Mouse (Mus musculus) cerebellum, adult 18-20 months (tissue): ENCODE data around the gene Gnaq.
A peak's percentile ranks its signal among the peaks of the same experiment; 100 is the strongest.

Source experiments
- DNase-seq, 2 experiments: peaks; one replicate each; pipeline ENCODE4 v3.0.0; 2021

Gene Gnaq

DNA sequence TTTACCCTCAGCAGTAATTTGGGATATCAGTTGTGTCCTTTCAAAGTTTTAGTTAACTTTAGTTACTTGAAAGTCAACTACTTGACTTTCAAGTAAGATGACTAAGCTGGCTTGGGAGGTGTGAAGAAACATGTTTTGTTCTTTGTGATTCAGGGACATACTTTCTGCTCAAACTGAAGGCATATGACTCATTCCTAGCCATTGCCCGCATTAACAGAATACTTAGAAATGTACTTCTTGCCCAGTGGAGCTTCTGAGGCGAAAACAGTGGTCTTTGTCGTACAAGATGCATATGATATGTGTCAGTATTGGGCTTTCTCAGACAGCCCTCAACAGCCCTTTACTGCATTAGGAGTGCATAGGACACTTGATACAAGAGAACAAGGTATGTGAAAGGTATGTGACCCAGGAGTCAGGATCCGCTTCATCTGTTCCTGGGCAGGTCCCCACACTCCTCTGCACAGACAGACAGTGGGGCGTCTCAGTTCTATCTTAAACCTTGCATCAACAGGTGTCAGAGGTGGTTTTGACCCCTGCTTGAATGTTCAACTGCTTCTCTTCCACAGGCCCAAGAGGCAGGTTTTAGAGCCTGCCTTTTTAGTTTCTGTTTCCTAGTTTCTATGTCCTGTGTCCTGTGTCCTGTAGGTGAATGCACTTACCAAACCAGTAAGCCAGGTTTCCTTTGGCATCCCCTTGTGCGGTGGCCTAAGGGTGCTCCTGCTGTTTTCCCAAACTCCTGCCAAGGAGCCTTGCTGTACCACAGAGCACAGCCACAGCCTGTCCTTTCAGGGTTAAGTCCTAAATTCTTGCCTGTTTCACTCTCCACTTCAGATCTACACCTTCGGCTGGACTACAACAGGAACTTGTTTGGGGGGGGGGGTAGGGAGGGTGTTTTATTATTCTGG, 72.4 kb downstream of the Gnaq start:
- DNase-seq, result no peak

- no peak for DNase-seq
These were observed 77.0 kb downstream of the Gnaq start for GRCm38 (mm10) chr19:16209616-16210015.

GRCm38 (mm10) chr19:16214946-16215345, 82.3 kb downstream of the Gnaq start:
- DNase-seq, result no peak

- DNase-seq, result no peak
These were observed 82.9 kb downstream of the Gnaq start for GRCm38 (mm10) chr19:16215430-16216016.

GRCm38 (mm10) chr19:16219978-16220377, 87.3 kb downstream of the Gnaq start:
- DNase-seq, result no peak

GRCm38 (mm10) chr19:16222526-16222925, 89.9 kb downstream of the Gnaq start:
- no peak for DNase-seq

DNA sequence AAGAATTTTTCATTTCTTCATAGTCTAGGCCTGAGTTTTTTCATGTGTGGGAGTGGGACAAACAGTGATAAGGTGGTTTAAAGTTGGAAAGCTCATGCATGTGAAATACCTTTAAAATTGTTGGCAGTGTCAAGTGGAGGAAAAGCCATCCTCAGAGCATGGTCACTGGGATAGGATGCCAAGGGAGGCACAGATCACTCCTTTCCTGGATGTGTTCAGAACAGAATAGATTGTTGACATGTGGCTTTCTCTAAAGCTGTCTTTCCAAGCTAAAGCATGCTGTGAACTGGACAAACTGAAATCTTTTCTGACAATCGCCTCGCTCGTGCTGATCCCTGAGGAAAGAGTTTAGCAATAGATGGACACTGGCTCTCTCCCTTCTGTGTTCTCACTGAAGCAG, 90.5 kb downstream of the Gnaq start:
- no peak for DNase-seq

GRCm38 (mm10) chr19:16224831-16225230, 92.2 kb downstream of the Gnaq start:
- no peak for DNase-seq

GRCm38 (mm10) chr19:16231584-16231983, 99.0 kb downstream of the Gnaq start:
- DNase-seq, result no peak

GRCm38 (mm10) chr19:16235594-16235993, 103.0 kb downstream of the Gnaq start:
- no peak for DNase-seq

- no peak for DNase-seq
These were observed 104.4 kb downstream of the Gnaq start for GRCm38 (mm10) chr19:16237034-16237433.

DNA sequence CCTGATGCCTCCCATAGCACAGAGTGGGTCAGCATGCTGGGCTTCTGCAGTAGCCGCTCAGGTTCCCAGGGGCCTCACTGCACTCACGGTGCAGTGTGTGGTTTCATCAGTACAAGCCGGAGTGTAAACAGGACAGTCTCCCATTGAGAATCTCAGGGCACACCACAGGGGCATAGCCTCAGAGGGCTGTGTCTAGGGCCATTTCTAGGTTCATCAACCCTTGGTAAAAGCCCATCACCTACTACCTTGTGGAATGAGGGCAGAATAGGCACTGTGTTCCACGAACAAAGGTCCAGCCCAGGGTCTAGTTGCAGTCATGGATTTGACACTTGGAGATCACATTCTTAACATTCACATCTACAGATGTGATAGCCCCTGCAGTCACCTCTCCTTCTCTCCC, 105.4 kb downstream of the Gnaq start:
- no peak for DNase-seq

- no peak for DNase-seq
These were observed 105.9 kb downstream of the Gnaq start for GRCm38 (mm10) chr19:16238512-16238911.

GRCm38 (mm10) chr19:16242708-16243107, 110.1 kb downstream of the Gnaq start:
- DNase-seq, result no peak

- DNase-seq, result no peak
These were observed 116.4 kb downstream of the Gnaq start for GRCm38 (mm10) chr19:16249025-16249424.

DNA sequence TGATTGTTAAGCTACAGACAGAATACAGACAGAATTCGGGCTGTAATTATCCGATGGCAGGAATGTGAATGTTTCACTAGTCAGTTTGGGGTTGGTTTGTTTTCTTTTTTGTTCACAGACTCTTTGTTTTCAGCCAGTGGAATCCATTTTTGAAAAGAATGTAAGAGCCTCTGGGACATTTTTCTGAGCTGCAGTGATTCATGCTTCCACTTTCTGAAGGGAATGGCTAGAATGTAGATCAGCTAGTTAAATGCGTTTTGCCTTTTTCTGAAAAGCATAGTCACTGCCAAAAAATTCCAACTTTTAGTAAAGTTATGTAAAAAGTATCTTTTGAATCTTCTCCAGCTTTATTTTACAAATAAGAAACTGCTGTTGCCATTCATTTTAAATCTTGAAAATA, 118.3 kb downstream of the Gnaq start:
- no peak for DNase-seq

GRCm38 (mm10) chr19:16251819-16252218, 119.2 kb downstream of the Gnaq start:
- DNase-seq, result no peak

DNA sequence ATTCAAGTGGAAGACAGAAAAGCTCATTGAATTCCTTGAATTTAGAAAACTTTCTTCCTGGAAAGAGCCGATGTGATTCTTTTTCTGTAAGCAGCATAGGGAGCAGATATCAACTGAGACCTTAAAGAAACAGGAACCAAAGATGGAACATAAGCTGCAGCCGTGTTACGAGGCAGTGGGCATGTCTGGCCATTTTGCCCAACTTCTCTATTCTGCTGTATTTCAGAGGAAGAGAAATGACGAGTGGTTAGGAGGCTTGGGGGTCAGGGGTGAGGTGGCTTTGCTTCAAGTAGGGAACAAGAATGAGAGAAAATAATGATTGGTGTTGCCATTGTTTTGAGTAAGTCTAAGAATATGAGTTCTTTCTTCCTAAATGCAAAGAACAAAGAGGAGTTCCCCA, 120.1 kb downstream of the Gnaq start:
- DNase-seq, result no peak

DNA sequence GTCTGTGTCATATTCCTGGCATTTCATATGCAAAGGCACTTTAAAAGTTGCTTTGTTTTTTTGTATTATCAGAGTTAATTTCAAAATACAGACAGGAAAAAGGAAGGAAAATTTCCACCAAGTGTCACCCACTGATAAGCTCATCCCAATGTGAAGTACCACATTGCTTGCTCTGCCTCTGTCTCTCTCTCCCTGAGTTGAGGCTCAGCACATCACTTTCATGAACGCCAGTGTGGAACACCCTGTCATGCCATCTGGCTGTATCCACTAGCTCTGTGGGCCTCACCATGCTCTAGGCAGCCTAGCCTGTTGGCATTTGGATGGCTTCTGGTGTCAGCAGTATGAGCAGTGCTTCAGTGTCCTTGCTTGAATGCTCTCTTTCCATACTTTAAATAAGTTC, 122.2 kb downstream of the Gnaq start:
- DNase-seq, result peak; percentile 28 to 50

DNA sequence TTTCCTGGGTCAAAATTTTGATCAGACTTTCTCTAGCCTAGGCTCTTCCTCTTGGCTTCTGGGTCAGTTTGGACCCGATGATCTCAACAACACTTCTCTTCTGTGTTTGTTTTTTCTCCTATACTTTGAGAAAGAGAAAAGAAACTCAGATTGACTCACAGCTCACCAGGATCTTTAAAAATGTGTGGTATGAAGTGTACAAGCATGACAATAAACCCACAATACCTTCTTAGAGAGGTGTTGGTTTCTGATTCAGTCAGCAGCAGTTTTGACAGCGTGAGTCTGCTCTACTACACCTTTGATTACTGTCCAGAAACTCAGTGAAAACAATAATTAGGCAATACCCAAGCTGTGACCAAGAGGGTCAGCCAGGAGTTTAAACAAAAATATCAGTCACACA, 122.7 kb downstream of the Gnaq start:
- DNase-seq, result no peak

- no peak for DNase-seq
These were observed 126.2 kb downstream of the Gnaq start for GRCm38 (mm10) chr19:16258766-16259355.

DNA sequence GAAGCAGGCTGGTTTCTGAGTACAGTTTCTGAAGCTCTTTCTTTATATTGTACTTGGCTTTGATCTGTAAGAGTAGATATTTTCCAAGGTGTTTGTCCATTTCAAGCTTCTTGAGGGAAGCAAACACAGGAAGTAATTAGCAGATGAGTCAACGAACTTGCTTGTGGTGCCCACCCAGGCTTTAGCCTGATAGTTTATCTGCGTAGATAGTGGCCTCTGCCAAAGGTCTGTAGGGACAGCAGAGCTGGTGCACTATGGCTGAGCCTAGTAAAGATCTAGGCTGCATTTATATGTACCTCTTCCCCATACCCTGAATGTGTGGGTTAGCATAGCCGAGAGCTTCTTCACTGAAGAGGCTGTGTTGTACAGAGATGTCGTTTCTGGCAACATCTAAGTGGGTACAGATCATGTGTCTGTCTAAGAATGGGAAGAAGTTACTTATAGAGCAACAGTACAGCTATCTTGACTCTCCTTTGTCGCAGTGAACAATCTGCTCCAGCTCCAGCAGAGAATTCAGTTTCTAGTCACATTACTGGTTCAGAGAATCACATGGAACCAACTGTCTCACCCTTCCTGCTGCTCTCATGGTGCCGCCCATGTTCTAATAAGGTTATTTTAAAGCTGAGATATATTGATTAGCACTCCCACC, 127.3 kb downstream of the Gnaq start:
- no peak for DNase-seq

DNA sequence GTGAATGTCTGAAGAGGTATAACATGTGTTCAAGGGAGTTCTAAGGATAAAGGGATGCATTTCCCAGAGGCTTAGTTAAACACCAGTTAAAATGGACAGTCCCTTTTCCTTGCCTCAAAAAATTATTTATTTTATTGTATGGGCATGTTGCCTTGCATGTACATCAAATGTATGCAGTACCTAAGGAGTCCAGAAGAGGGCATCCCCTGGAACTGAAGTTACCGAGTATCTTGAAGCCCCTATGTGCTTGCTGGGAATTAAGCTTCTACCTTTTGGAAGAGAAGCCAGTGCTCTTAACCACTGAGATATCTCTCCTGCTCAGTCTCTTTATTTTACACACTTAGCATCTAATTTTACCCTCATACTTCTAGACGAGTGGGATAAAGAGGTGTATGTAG, 127.8 kb downstream of the Gnaq start:
- DNase-seq, result no peak

- no peak for DNase-seq
These were observed 128.3 kb downstream of the Gnaq start for GRCm38 (mm10) chr19:16260973-16261372.
